Mouse (Mus musculus): ENCODE measurements at regions not wholly inside any gene's neighbourhood (a gene's known extent, or its start where the extent isn't known, plus 50 kb on each side); places are given as distances from the start of the nearest gene placed in this dataset.
A peak's percentile ranks its signal among the peaks of the same experiment; 100 is the strongest.

- no peak for DNase-seq
- Histone ChIP-seq H3K4me3 (replicated peaks; ENCODE audit: low read depth, low read length) (no peak overlapping the region), H3K36me3 (ENCODE audit: control insufficient read depth, insufficient read depth, low read length) (no peaks in the 10 kb centered on the region), H3K4me1 (ENCODE audit: control insufficient read depth, insufficient read depth, low read length) (no peaks in the 10 kb centered on the region), H3K27ac (replicated peaks; ENCODE audit: low read depth, low read length) (no peak overlapping the region), H3K27me3 (ENCODE audit: control insufficient read depth, insufficient read depth, low read length) (no peaks in the 10 kb centered on the region), H3K9ac (replicated peaks; ENCODE audit: low read length) (no peak overlapping the region), H3K4me2 (ENCODE audit: low read length) (no peak overlapping the region), H3K9me3 (ENCODE audit: control insufficient read depth, low read length) (no peaks in the 10 kb centered on the region)
- WGBS, result 85% methylated on average over 4 of the region's 4 CpGs
- no peak for ATAC-seq (ENCODE audit: low FRiP score, low TSS enrichment)
These were observed 233.3 kb downstream of the Csl start for GRCm38 (mm10) chr10:99526148-99526547.

GRCm38 (mm10) chr10:99526561-99526960 is 232.9 kb downstream of the Csl start:
- no peak for DNase-seq
- H3K4me3 ChIP-seq (replicated peaks; ENCODE audit: low read depth, low read length), result no peak overlapping the region
- H3K27me3 ChIP-seq (ENCODE audit: control insufficient read depth, insufficient read depth, low read length), result no peaks in the 10 kb centered on the region
- no peak overlapping the region for H3K27ac ChIP-seq (replicated peaks; ENCODE audit: low read depth, low read length)
- H3K36me3 ChIP-seq (ENCODE audit: control insufficient read depth, insufficient read depth, low read length), result no peaks in the 10 kb centered on the region
- WGBS, result 93% methylated on average over 5 of the region's 5 CpGs
- H3K9ac ChIP-seq (replicated peaks; ENCODE audit: low read length), result no peak overlapping the region
- H3K4me2 ChIP-seq (ENCODE audit: low read length), result no peak overlapping the region
- no peaks in the 10 kb centered on the region for H3K4me1 ChIP-seq (ENCODE audit: control insufficient read depth, insufficient read depth, low read length)
- no peaks in the 10 kb centered on the region for H3K9me3 ChIP-seq (ENCODE audit: control insufficient read depth, low read length)
- ATAC-seq (ENCODE audit: low FRiP score, low TSS enrichment), result no peak

- ATAC-seq (ENCODE audit: low FRiP score, low TSS enrichment), result no peak
- Histone ChIP-seq H3K9ac (replicated peaks; ENCODE audit: low read length) (no peak overlapping the region), H3K4me2 (ENCODE audit: low read length) (no peak overlapping the region), H3K36me3 (ENCODE audit: control insufficient read depth, insufficient read depth, low read length) (no peaks in the 10 kb centered on the region), H3K4me3 (replicated peaks; ENCODE audit: low read depth, low read length) (no peak overlapping the region), H3K27ac (replicated peaks; ENCODE audit: low read depth, low read length) (no peak overlapping the region), H3K4me1 (ENCODE audit: control insufficient read depth, insufficient read depth, low read length) (no peaks in the 10 kb centered on the region), H3K9me3 (ENCODE audit: control insufficient read depth, low read length) (no peaks in the 10 kb centered on the region), H3K27me3 (ENCODE audit: control insufficient read depth, insufficient read depth, low read length) (no peaks in the 10 kb centered on the region)
- DNase-seq, result no peak
These were observed 228.4 kb downstream of the Csl start for GRCm38 (mm10) chr10:99531104-99531503.

- ATAC-seq (ENCODE audit: low FRiP score, low TSS enrichment) (no peak), DNase-seq (no peak)
- no peak overlapping the region for H3K27ac ChIP-seq (replicated peaks; ENCODE audit: low read depth, low read length)
- no peaks in the 10 kb centered on the region for H3K36me3 ChIP-seq (ENCODE audit: control insufficient read depth, insufficient read depth, low read length)
- no peaks in the 10 kb centered on the region for H3K4me1 ChIP-seq (ENCODE audit: control insufficient read depth, insufficient read depth, low read length)
- no peaks in the 10 kb centered on the region for H3K27me3 ChIP-seq (ENCODE audit: control insufficient read depth, insufficient read depth, low read length)
- no peaks in the 10 kb centered on the region for H3K9me3 ChIP-seq (ENCODE audit: control insufficient read depth, low read length)
- H3K9ac ChIP-seq (replicated peaks; ENCODE audit: low read length), result no peak overlapping the region
- H3K4me2 ChIP-seq (ENCODE audit: low read length), result no peak overlapping the region
- no peak overlapping the region for H3K4me3 ChIP-seq (replicated peaks; ENCODE audit: low read depth, low read length)
These were observed 227.9 kb downstream of the Csl start for GRCm38 (mm10) chr10:99531556-99531955.

GRCm38 (mm10) chr10:99531992-99532391 is 227.5 kb downstream of the Csl start:
- Histone ChIP-seq H3K4me3 (replicated peaks; ENCODE audit: low read depth, low read length) (no peak overlapping the region), H3K9ac (replicated peaks; ENCODE audit: low read length) (no peak overlapping the region), H3K4me1 (ENCODE audit: control insufficient read depth, insufficient read depth, low read length) (no peaks in the 10 kb centered on the region), H3K27ac (replicated peaks; ENCODE audit: low read depth, low read length) (no peak overlapping the region), H3K36me3 (ENCODE audit: control insufficient read depth, insufficient read depth, low read length) (no peaks in the 10 kb centered on the region), H3K9me3 (ENCODE audit: control insufficient read depth, low read length) (no peaks in the 10 kb centered on the region), H3K4me2 (ENCODE audit: low read length) (no peak overlapping the region), H3K27me3 (ENCODE audit: control insufficient read depth, insufficient read depth, low read length) (no peaks in the 10 kb centered on the region)
- WGBS, result 46% methylated on average over 7 of the region's 7 CpGs
- DNase-seq (no peak), ATAC-seq (ENCODE audit: low FRiP score, low TSS enrichment) (no peak)

- H3K4me2 ChIP-seq (ENCODE audit: low read length), result no peak overlapping the region
- no peaks in the 10 kb centered on the region for H3K36me3 ChIP-seq (ENCODE audit: control insufficient read depth, insufficient read depth, low read length)
- H3K27me3 ChIP-seq (ENCODE audit: control insufficient read depth, insufficient read depth, low read length), result no peaks in the 10 kb centered on the region
- H3K9ac ChIP-seq (replicated peaks; ENCODE audit: low read length), result no peak overlapping the region
- 42% methylated on average over 3 of the region's 3 CpGs for WGBS
- no peak overlapping the region for H3K27ac ChIP-seq (replicated peaks; ENCODE audit: low read depth, low read length)
- ATAC-seq (ENCODE audit: low FRiP score, low TSS enrichment) (no peak), DNase-seq (peak; percentile 39)
- H3K9me3 ChIP-seq (ENCODE audit: control insufficient read depth, low read length), result no peaks in the 10 kb centered on the region
- H3K4me1 ChIP-seq (ENCODE audit: control insufficient read depth, insufficient read depth, low read length), result no peaks in the 10 kb centered on the region
- no peak overlapping the region for H3K4me3 ChIP-seq (replicated peaks; ENCODE audit: low read depth, low read length)
These were observed 226.8 kb downstream of the Csl start for GRCm38 (mm10) chr10:99532697-99533119.

GRCm38 (mm10) chr10:99533468-99533867 is 226.0 kb downstream of the Csl start:
- 83% methylated on average over 4 of the region's 4 CpGs for WGBS
- Histone ChIP-seq H3K36me3 (ENCODE audit: control insufficient read depth, insufficient read depth, low read length) (no peaks in the 10 kb centered on the region), H3K4me2 (ENCODE audit: low read length) (no peak overlapping the region), H3K27ac (replicated peaks; ENCODE audit: low read depth, low read length) (no peak overlapping the region), H3K4me1 (ENCODE audit: control insufficient read depth, insufficient read depth, low read length) (no peaks in the 10 kb centered on the region), H3K27me3 (ENCODE audit: control insufficient read depth, insufficient read depth, low read length) (no peaks in the 10 kb centered on the region), H3K4me3 (replicated peaks; ENCODE audit: low read depth, low read length) (no peak overlapping the region), H3K9ac (replicated peaks; ENCODE audit: low read length) (no peak overlapping the region), H3K9me3 (ENCODE audit: control insufficient read depth, low read length) (no peaks in the 10 kb centered on the region)
- ATAC-seq (ENCODE audit: low FRiP score, low TSS enrichment) (no peak), DNase-seq (no peak)

GRCm38 (mm10) chr10:99534237-99534636 is 225.2 kb downstream of the Csl start:
- no peaks in the 10 kb centered on the region for H3K9me3 ChIP-seq (ENCODE audit: control insufficient read depth, low read length)
- H3K4me2 ChIP-seq (ENCODE audit: low read length), result no peak overlapping the region
- H3K9ac ChIP-seq (replicated peaks; ENCODE audit: low read length), result no peak overlapping the region
- no peaks in the 10 kb centered on the region for H3K4me1 ChIP-seq (ENCODE audit: control insufficient read depth, insufficient read depth, low read length)
- 86% methylated on average over 7 of the region's 7 CpGs for WGBS
- DNase-seq (no peak), ATAC-seq (ENCODE audit: low FRiP score, low TSS enrichment) (no peak)
- H3K4me3 ChIP-seq (replicated peaks; ENCODE audit: low read depth, low read length), result no peak overlapping the region
- no peaks in the 10 kb centered on the region for H3K36me3 ChIP-seq (ENCODE audit: control insufficient read depth, insufficient read depth, low read length)
- no peak overlapping the region for H3K27ac ChIP-seq (replicated peaks; ENCODE audit: low read depth, low read length)
- H3K27me3 ChIP-seq (ENCODE audit: control insufficient read depth, insufficient read depth, low read length), result no peaks in the 10 kb centered on the region

GRCm38 (mm10) chr10:99538639-99539038 is 220.8 kb downstream of the Csl start:
- H3K36me3 ChIP-seq (ENCODE audit: control insufficient read depth, insufficient read depth, low read length), result no peaks in the 10 kb centered on the region
- no peak overlapping the region for H3K4me3 ChIP-seq (replicated peaks; ENCODE audit: low read depth, low read length)
- H3K27me3 ChIP-seq (ENCODE audit: control insufficient read depth, insufficient read depth, low read length), result no peaks in the 10 kb centered on the region
- no peak overlapping the region for H3K4me2 ChIP-seq (ENCODE audit: low read length)
- H3K9me3 ChIP-seq (ENCODE audit: control insufficient read depth, low read length), result no peaks in the 10 kb centered on the region
- H3K4me1 ChIP-seq (ENCODE audit: control insufficient read depth, insufficient read depth, low read length), result no peaks in the 10 kb centered on the region
- WGBS, result 34% methylated on average over 5 of the region's 5 CpGs
- no peak overlapping the region for H3K9ac ChIP-seq (replicated peaks; ENCODE audit: low read length)
- H3K27ac ChIP-seq (replicated peaks; ENCODE audit: low read depth, low read length), result no peak overlapping the region
- DNase-seq (no peak), ATAC-seq (ENCODE audit: low FRiP score, low TSS enrichment) (no peak)

All from midbrain, embryonic 14.5 days (tissue).